Mouse (Mus musculus) hindbrain, embryonic 13.5 days (tissue): ENCODE measurements around the gene Zfp26. TPM values are rescaled to one million over a fixed set of nuclear protein-coding genes. Genes with fewer than 3 reads are reported as not detected.
A peak's percentile ranks its signal among the peaks of the same experiment; 100 is the strongest.

Experiments
- ATAC-seq: fragments of 200-750 bp; cut with Nextera tagmentation; 2 replicates; pipeline ENCODE4 v1.8.0; 2017; ENCODE audit warnings: moderate TSS enrichment; ENCODE audit not compliant: low FRiP score
- H3K27ac ChIP-seq: fragments of 300-500 bp; sonication (generic); 2 replicates; pipeline ENCODE4 v1.5.1; 2015; ENCODE audit warnings: inconsistent platforms, mild to moderate bottlenecking, moderate library complexity
- H3K27me3 ChIP-seq: fragments of 300-500 bp; sonication (generic); 2 replicates; pipeline ENCODE4 v1.6.1; 2015; ENCODE audit warnings: mild to moderate bottlenecking, inconsistent platforms
- H3K36me3 ChIP-seq: fragments of 300-500 bp; sonication (generic); 2 replicates; pipeline ENCODE4 v1.6.1; 2015; ENCODE audit warnings: mild to moderate bottlenecking, inconsistent platforms
- H3K4me1 ChIP-seq: fragments of 300-500 bp; sonication (generic); replicated peaks from 2 replicates; pipeline ENCODE4 v1.6.1; 2015; ENCODE audit warnings: inconsistent platforms
- H3K4me2 ChIP-seq: fragments of 300-500 bp; sonication (generic); 2 replicates; pipeline ENCODE4 v1.6.1; 2015; ENCODE audit warnings: inconsistent platforms, mild to moderate bottlenecking, moderate library complexity
- H3K4me3 ChIP-seq: fragments of 300-500 bp; sonication (generic); 2 replicates; pipeline ENCODE4 v1.5.1; 2015; ENCODE audit warnings: mild to moderate bottlenecking, inconsistent platforms
- H3K9ac ChIP-seq: fragments of 300-500 bp; sonication (generic); 2 replicates; pipeline ENCODE4 v1.6.1; 2015; ENCODE audit warnings: mild to moderate bottlenecking, inconsistent platforms
- H3K9me3 ChIP-seq: fragments of 300-500 bp; sonication (generic); 2 replicates; pipeline ENCODE4 v1.6.1; 2016; ENCODE audit warnings: inconsistent platforms
- WGBS: fragments of 180-500 bp; shearing (Covaris S2); methylation state at CpG from one replicate; pipeline ENCODE4 v1.1.7; 2015; 5-methylcytosine and 5-hydroxymethylcytosine counted together
- polyA plus RNA-seq: library from polyadenylated mRNA; unstranded; fragments of >200 nt; fragmentation: Nextera tagmentation; extraction: Ambion mirVana; gene quantifications from 2 replicates; pipeline ENCODE4 v1.2.1, GENCODE M21; 2015

The Zfp26 gene
- polyA plus RNA-seq, 1 experiment from 2014 or later, result 17.9 TPM

- no peak for ATAC-seq
- 0 out of 2 replicates have a peak, but pooled peaks cover 2% of the 10 kb centered on the region for H3K4me1 ChIP-seq
- no peak overlapping the region for H3K4me3 ChIP-seq
- no peak overlapping the region for H3K9ac ChIP-seq
- no peak overlapping the region for H3K27ac ChIP-seq
- no peaks in the 10 kb centered on the region for H3K27me3 ChIP-seq
- no peak overlapping the region for H3K4me2 ChIP-seq
- peaks cover 49% of the 10 kb centered on the region for H3K36me3 ChIP-seq
- H3K9me3 ChIP-seq, result no peaks in the 10 kb centered on the region
- 97% methylated on average over 1 of the region's 1 CpGs for WGBS
These were observed 8.5 kb downstream of the Zfp26 start for GRCm38 (mm10) chr9:20451493-20451892.

DNA sequence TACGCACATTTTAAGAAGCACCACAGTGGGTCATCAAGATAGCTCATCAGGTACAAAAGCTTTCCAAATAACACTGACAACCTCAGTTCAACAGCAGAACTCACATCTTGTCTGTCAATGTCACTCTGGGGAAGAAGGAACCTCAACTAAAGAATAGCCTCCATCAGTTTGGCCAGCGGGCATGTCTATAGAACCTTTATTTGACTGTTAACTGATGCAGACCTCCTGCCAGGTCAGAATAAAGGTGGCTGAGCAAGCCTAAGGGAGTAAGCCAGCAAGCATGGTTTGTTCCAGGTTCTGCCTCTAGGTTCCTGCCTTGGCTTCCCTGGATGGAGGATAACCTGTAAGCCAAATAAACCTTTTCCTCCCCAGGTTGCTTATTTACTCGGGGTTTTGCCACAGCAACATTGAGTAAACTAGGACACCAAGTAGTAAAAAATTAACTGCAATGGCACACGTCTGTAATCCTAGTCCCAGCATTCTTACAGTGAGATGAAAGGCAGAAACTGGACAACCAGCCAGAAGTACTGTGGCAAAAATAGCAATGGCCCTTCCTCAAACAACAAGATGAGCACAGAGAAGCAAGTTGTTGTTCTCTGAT is 16.7 kb downstream of the Zfp26 start:
- no peaks in the 10 kb centered on the region for H3K4me1 ChIP-seq
- ATAC-seq, result no peak
- no peak overlapping the region for H3K27ac ChIP-seq
- WGBS, result 77% methylated on average over 4 of the region's 4 CpGs
- H3K9ac ChIP-seq, result no peak overlapping the region
- H3K36me3 ChIP-seq, result peaks cover 82% of the 10 kb centered on the region
- no peak overlapping the region for H3K4me2 ChIP-seq
- no peak overlapping the region for H3K4me3 ChIP-seq
- peaks cover 4% of the 10 kb centered on the region; the same call in 1 of the 2 replicates for H3K9me3 ChIP-seq
- no peaks in the 10 kb centered on the region for H3K27me3 ChIP-seq

GRCm38 (mm10) chr9:20430004-20430403 is 30.0 kb downstream of the Zfp26 start:
- Histone ChIP-seq H3K36me3 (peaks cover 8% of the 10 kb centered on the region), H3K27ac (no peak overlapping the region), H3K27me3 (no peaks in the 10 kb centered on the region), H3K4me3 (no peak overlapping the region), H3K4me1 (no peaks in the 10 kb centered on the region), H3K4me2 (no peak overlapping the region), H3K9me3 (no peaks in the 10 kb centered on the region), H3K9ac (no peak overlapping the region)
- no peak for ATAC-seq
- WGBS, result 86% methylated on average over 3 of the region's 3 CpGs

DNA sequence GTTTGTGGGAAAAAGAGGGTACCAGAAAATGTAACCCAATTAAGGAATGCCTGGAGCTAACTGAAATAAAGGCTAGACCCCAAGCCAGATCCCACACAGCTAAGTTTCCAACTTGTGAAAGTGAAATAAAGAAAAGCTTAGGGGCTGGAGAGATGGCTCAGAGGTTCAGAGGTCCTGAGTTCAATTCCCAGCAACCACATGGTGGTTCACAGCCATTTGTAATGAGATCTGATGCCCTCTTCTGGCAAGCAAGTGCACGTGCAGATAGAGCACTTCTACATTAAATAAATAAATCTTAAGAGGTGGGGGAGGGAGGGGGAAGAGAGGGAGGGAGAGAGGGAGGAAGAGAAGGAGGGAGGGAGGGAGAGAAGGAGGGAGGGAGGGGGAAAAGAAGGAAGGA is 48.5 kb downstream of the Zfp26 start:
- H3K4me1 ChIP-seq, result no peaks in the 10 kb centered on the region
- no peak for ATAC-seq
- WGBS, result 35% methylated on average over 1 of the region's 1 CpGs
- no peak overlapping the region for H3K27ac ChIP-seq
- H3K36me3 ChIP-seq, result no peaks in the 10 kb centered on the region
- H3K4me2 ChIP-seq, result no peak overlapping the region
- no peaks in the 10 kb centered on the region for H3K27me3 ChIP-seq
- H3K4me3 ChIP-seq, result no peak overlapping the region
- no peak overlapping the region for H3K9ac ChIP-seq
- H3K9me3 ChIP-seq, result no peaks in the 10 kb centered on the region

DNA sequence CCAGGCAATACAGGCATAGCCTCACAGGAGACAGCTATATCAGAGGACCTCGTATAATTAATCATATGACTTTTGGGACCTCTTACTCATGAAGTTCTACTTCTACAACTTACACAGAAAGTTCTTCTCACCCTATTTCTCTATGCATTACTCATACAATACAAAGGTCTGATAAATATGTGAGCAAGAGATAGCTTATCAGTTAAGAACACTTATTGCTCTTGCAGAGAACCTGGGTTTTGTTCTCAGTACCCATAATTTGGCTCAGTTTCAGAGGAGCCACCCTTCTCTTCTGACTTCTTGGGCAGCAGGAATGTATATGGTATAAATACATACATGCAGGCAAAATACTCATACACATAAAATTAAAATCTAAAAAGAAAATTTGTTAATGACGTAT is 50.6 kb downstream of the Zfp26 start:
- H3K4me1 ChIP-seq, result no peaks in the 10 kb centered on the region
- no peaks in the 10 kb centered on the region for H3K9me3 ChIP-seq
- H3K27me3 ChIP-seq, result no peaks in the 10 kb centered on the region
- no peaks in the 10 kb centered on the region for H3K36me3 ChIP-seq
- H3K9ac ChIP-seq, result no peak overlapping the region
- no peak overlapping the region for H3K27ac ChIP-seq
- no peak for ATAC-seq
- no peak overlapping the region for H3K4me3 ChIP-seq
- 85% methylated on average over 2 of the region's 2 CpGs for WGBS
- H3K4me2 ChIP-seq, result no peak overlapping the region

DNA sequence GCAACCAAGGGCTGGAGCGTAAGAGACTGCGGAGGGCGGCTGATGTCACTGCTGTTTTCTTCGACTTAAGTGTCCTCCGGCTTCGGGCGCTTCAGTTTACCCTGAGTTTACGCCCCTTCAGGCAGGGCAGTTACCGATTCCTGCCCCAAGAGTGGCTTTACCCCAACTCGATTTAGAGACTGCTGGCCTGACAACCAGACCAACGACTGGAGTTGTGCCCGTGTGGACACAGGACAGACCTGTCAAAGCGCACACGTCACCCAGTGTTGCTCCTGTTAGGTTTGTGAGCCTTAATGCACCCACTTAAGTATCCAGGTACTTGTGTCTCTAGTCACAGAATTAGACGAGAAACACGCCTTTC is 74.6 kb downstream of the Zfp26 start:
- peak overlapping the region; percentile 54 for H3K4me3 ChIP-seq
- 0 out of 2 replicates have a peak, but pooled peaks cover under 1% of the 10 kb centered on the region for H3K9me3 ChIP-seq
- H3K27me3 ChIP-seq, result no peaks in the 10 kb centered on the region
- H3K4me2 ChIP-seq, result peak overlapping the region; percentile 78
- peaks cover 12% of the 10 kb centered on the region for H3K4me1 ChIP-seq
- H3K9ac ChIP-seq, result peak overlapping the region; percentile 73
- peak overlapping the region; percentile 83 for H3K27ac ChIP-seq
- 18% methylated on average over 16 of the region's 16 CpGs for WGBS
- no peaks in the 10 kb centered on the region for H3K36me3 ChIP-seq
- ATAC-seq, result peak; percentile 85

DNA sequence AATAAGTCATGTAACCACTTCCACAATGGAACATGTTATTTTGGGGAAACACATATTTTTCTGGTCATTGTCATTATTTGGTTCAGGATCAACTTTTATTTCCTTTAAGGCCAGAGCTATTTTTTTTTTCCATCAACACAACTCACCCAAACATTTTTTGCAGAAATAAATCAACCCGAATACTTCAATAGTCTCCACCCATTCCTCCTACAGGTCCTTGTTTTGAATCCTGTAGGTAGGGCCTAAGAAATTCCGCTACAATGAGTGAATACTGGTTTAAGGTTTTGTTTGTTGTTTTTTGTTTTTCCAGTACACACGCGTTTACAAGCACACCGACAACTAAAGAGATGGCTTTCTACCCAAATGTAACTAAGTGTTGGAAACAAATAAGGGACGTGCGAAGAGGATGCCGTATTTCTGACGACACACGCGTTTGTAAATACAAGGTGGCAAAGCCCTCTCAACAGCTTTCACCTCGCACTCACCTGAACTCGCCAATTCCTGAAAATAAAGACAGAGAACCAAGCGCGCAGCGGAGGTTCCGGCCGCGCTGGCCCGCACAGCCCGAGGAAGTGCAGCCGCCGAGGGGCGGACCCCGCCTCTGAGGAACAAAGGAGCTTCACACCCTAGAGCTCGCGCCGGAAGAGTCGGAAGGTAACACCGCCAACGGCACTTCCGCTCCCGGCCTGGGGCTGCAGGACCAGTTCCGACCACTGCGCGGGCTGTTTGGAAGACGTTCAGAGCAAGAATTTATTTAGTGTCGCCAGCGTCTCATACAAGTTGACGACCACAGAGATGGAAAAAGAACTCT is 75.2 kb downstream of the Zfp26 start, which contains the start of gene Zfp560:
TSS of gene Zfp560 (minus strand) at position 646 of the 811 bp plus-strand sequence.
- H3K4me1 ChIP-seq, result peaks cover 12% of the 10 kb centered on the region
- H3K4me3 ChIP-seq, result peak within 1 kb of the TSS; percentile 54
- H3K9ac ChIP-seq, result peak within 1 kb of the TSS; percentile 73
- 2% methylated on average over 40 of the region's 40 CpGs for WGBS
- no peaks in the 10 kb centered on the region for H3K27me3 ChIP-seq
- no peaks in the 10 kb centered on the region for H3K36me3 ChIP-seq
- 0 out of 2 replicates have a peak, but pooled peaks cover 4% of the 10 kb centered on the region for H3K9me3 ChIP-seq
- ATAC-seq, result peak; percentile 99
- peak within 1 kb of the TSS; percentile 78 for H3K4me2 ChIP-seq
- H3K27ac ChIP-seq, result peak within 1 kb of the TSS; percentile 83

DNA sequence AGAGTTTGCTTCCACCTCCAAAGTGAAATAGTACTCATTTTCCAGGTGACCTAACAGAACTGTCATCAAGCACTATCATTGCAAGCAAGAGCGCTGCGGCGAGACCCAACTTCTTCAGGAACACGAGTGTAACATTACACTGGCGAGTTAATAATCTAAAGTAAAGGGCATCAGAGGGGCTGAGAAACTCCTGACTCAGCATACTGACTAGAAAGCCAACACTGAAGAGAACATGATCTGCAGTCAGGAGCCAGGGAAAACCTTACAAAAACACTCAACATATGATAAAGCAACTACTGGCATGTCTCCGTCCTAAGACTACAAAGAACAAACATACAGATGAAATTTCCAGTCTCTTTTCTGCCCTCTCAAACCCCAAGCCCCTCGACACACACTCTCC is 76.3 kb downstream of the Zfp26 start:
- H3K4me1 ChIP-seq, result peaks cover 12% of the 10 kb centered on the region
- H3K9me3 ChIP-seq, result peaks cover 8% of the 10 kb centered on the region; the same call in 1 of the 2 replicates
- no peaks in the 10 kb centered on the region for H3K27me3 ChIP-seq
- ATAC-seq, result no peak
- WGBS, result 93% methylated on average over 7 of the region's 7 CpGs
- peak overlapping the region; percentile 6; the same call in 1 of the 2 replicates for H3K9ac ChIP-seq
- no peak overlapping the region for H3K27ac ChIP-seq
- H3K4me2 ChIP-seq, result peak overlapping the region; percentile 78
- peak overlapping the region; percentile 54 for H3K4me3 ChIP-seq
- H3K36me3 ChIP-seq, result no peaks in the 10 kb centered on the region

Other genes with a start within 250 kb of the Zfp26 start
- gene Olfr871, start 248.0 kb downstream of the Zfp26 start, polyA plus RNA-seq, result not detected in 2 replicates
- gene Olfr872, start 223.0 kb downstream of the Zfp26 start, polyA plus RNA-seq, result not detected in 2 replicates
- not detected in 2 replicates for gene Olfr39, start 177.8 kb downstream of the Zfp26 start, polyA plus RNA-seq
- gene Olfr873, start 161.6 kb downstream of the Zfp26 start, polyA plus RNA-seq, result 0.17 TPM in 1 of 2 replicates, not detected in the other
- gene Olfr18, start 124.1 kb downstream of the Zfp26 start, polyA plus RNA-seq, result not detected in 2 replicates
- 39.7 and 40.3 TPM in 2 replicates for gene Zfp560, start 75.0 kb downstream of the Zfp26 start, polyA plus RNA-seq
- gene Zfp426, start 32.6 kb upstream of the Zfp26 start, polyA plus RNA-seq, result 29.9 and 32.3 TPM in 2 replicates
- 124 and 131 TPM in 2 replicates for gene Zfp266, start 61.3 kb upstream of the Zfp26 start, polyA plus RNA-seq
- gene Zfp846, start 121.1 kb upstream of the Zfp26 start, polyA plus RNA-seq, result 46.4 and 48.2 TPM in 2 replicates
- gene Ubl5, start 182.7 kb upstream of the Zfp26 start, polyA plus RNA-seq, result 500 and 520 TPM in 2 replicates
- 18.2 and 19.1 TPM in 2 replicates for gene Fbxl12, start 184.6 kb upstream of the Zfp26 start, polyA plus RNA-seq
- 59.8 and 61.5 TPM in 2 replicates for gene Pin1, start 191.9 kb upstream of the Zfp26 start, polyA plus RNA-seq